Mouse (Mus musculus) testis, adult 2 months (tissue): ENCODE data around the gene Cog6. TPM values are rescaled to one million over a fixed set of nuclear protein-coding genes. Genes with fewer than 3 reads are reported as not detected.
"Not testable (repeated sequence)": the region's sequence is repeated elsewhere in the genome, so short reads cannot be mapped to it uniquely, and the experiment has no call there.

ENCODE experiments used
- H3K27ac ChIP-seq: fragments of 200-500 bp; 2 replicates; pipeline ENCODE4 v1.5.1; 2012; ENCODE audit warnings: low read depth, low read length; ENCODE audit not compliant: control insufficient read depth, insufficient read depth
- H3K27me3 ChIP-seq: fragments of 200-500 bp; 2 replicates; pipeline ENCODE4 v1.6.1; 2012; ENCODE audit warnings: mild to moderate bottlenecking, low read length, moderate library complexity; ENCODE audit not compliant: control insufficient read depth, insufficient read depth
- H3K36me3 ChIP-seq: fragments of 200-500 bp; 2 replicates; pipeline ENCODE4 v1.6.1; 2012; ENCODE audit warnings: mild to moderate bottlenecking, low read length; ENCODE audit not compliant: control insufficient read depth, insufficient read depth
- H3K4me1 ChIP-seq: fragments of 200-500 bp; 2 replicates; pipeline ENCODE4 v1.6.1; 2012; ENCODE audit warnings: low read length; ENCODE audit not compliant: control insufficient read depth, insufficient read depth
- H3K4me3 ChIP-seq: fragments of 200-500 bp; 2 replicates; pipeline ENCODE4 v1.5.1; 2012; ENCODE audit warnings: low read depth, mild to moderate bottlenecking, low read length, moderate library complexity, mixed read lengths; ENCODE audit not compliant: control insufficient read depth
- CTCF ChIP-seq: fragments of 200-500 bp; IDR thresholded peaks from 2 replicates; pipeline ENCODE4 v1.5.1; 2012; ENCODE audit warnings: low read depth, mild to moderate bottlenecking, inconsistent platforms, low read length, moderate library complexity; ENCODE audit not compliant: control insufficient read depth, insufficient read depth, insufficient replicate concordance
- POLR2A ChIP-seq: fragments of 200-500 bp; IDR thresholded peaks from 2 replicates; pipeline ENCODE4 v1.6.1; 2012; ENCODE audit warnings: low read depth, mild to moderate bottlenecking, inconsistent platforms, low read length, moderate library complexity; ENCODE audit not compliant: control insufficient read depth
- polyA plus RNA-seq: library from polyadenylated mRNA; depleted of rRNA; stranded (reverse); fragments of >200 nt; gene quantifications from 2 replicates; pipeline ENCODE4 v1.2.3, GENCODE M21; 2012

Cog6 gene
- polyA plus RNA-seq, 1 experiment: 88.7 TPM

GRCm38 (mm10) chr3:52996635-52997034, 20.4 kb downstream of the Cog6 start:
- Histone ChIP-seq H3K4me1 (no peaks in the 10 kb centered on the region), H3K27me3 (no peaks in the 10 kb centered on the region), H3K36me3 (peaks cover 3% of the 10 kb centered on the region), H3K27ac (no peak overlapping the region), H3K4me3 (no peak overlapping the region)
- no peak for TF ChIP-seq CTCF
- no peak for TF ChIP-seq POLR2A

GRCm38 (mm10) chr3:52994666-52995065, 22.4 kb downstream of the Cog6 start:
- Histone ChIP-seq H3K4me3 (no peak overlapping the region), H3K27me3 (no peaks in the 10 kb centered on the region), H3K4me1 (no peaks in the 10 kb centered on the region), H3K36me3 (no peaks in the 10 kb centered on the region; the same call in 1 of the 2 replicates), H3K27ac (no peak overlapping the region)
- TF ChIP-seq POLR2A (no peak), CTCF (no peak)

GRCm38 (mm10) chr3:52993296-52993695, 23.7 kb downstream of the Cog6 start:
- TF ChIP-seq POLR2A (no peak), CTCF (no peak)
- H3K27me3 ChIP-seq: no peaks in the 10 kb centered on the region
- H3K36me3 ChIP-seq: no peaks in the 10 kb centered on the region; the same call in 1 of the 2 replicates
- no peaks in the 10 kb centered on the region for H3K4me1 ChIP-seq
- no peak overlapping the region for H3K4me3 ChIP-seq
- H3K27ac ChIP-seq: no peak overlapping the region

- Histone ChIP-seq H3K4me1 (no peaks in the 10 kb centered on the region), H3K27me3 (no peaks in the 10 kb centered on the region), H3K36me3 (no peaks in the 10 kb centered on the region; the same call in 1 of the 2 replicates), H3K27ac (no peak overlapping the region), H3K4me3 (no peak overlapping the region)
- TF ChIP-seq POLR2A: no peak
- TF ChIP-seq CTCF: no peak
Observed at GRCm38 (mm10) chr3:52990041-52990737, 26.8 kb downstream of the Cog6 start.

GRCm38 (mm10) chr3:52985508-52985941, 31.5 kb downstream of the Cog6 start:
- not testable (repeated sequence) for H3K36me3 ChIP-seq, H3K27me3 ChIP-seq, H3K4me3 ChIP-seq, H3K27ac ChIP-seq, H3K4me1 ChIP-seq

- Histone ChIP-seq H3K36me3 (no peaks in the 10 kb centered on the region; the same call in 1 of the 2 replicates), H3K4me1 (no peaks in the 10 kb centered on the region), H3K4me3 (no peak overlapping the region), H3K27me3 (no peaks in the 10 kb centered on the region), H3K27ac (no peak overlapping the region)
- TF ChIP-seq POLR2A (no peak), CTCF (no peak)
Observed at GRCm38 (mm10) chr3:52983772-52984171, 33.3 kb downstream of the Cog6 start.

- no peaks in the 10 kb centered on the region for H3K27me3 ChIP-seq
- no peak overlapping the region for H3K4me3 ChIP-seq
- H3K27ac ChIP-seq: no peak overlapping the region
- H3K36me3 ChIP-seq: no peaks in the 10 kb centered on the region; the same call in 1 of the 2 replicates
- H3K4me1 ChIP-seq: no peaks in the 10 kb centered on the region
- TF ChIP-seq POLR2A: no peak
- no peak for TF ChIP-seq CTCF
Observed at GRCm38 (mm10) chr3:52982993-52983392, 34.0 kb downstream of the Cog6 start.
